Mouse (Mus musculus) liver, adult 2 months (tissue): ENCODE measurements around the gene Inca1. TPM values are rescaled to one million over a fixed set of nuclear protein-coding genes. Genes with fewer than 3 reads are reported as not detected.

Source experiments
- DNase-seq: peaks from one replicate; pipeline ENCODE4 v3.0.0-alpha.2; 2011; ENCODE audit warnings: low read depth, low spot score; ENCODE audit errors: extremely low read depth
- H3K27ac ChIP-seq: fragments of 200-500 bp; replicated peaks from 2 replicates; pipeline ENCODE4 v1.5.1; 2012; ENCODE audit warnings: low read depth, mild to moderate bottlenecking, control low read depth, inconsistent platforms, low read length; ENCODE audit not compliant: insufficient read depth
- H3K27me3 ChIP-seq: fragments of 200-500 bp; 2 replicates; pipeline ENCODE4 v1.6.1; 2012; ENCODE audit warnings: mild to moderate bottlenecking, moderate library complexity, low read length, inconsistent platforms; ENCODE audit not compliant: control insufficient read depth, insufficient read depth
- H3K36me3 ChIP-seq: fragments of 200-500 bp; 2 replicates; pipeline ENCODE4 v1.6.1; 2012; ENCODE audit warnings: low read length, inconsistent platforms; ENCODE audit not compliant: control insufficient read depth, insufficient read depth
- H3K4me1 ChIP-seq: fragments of 200-500 bp; 2 replicates; pipeline ENCODE4 v1.6.1; 2011; ENCODE audit warnings: low read length; ENCODE audit not compliant: control insufficient read depth, insufficient read depth
- H3K4me3 ChIP-seq: fragments of 200-500 bp; 2 replicates; pipeline ENCODE4 v1.5.1; 2011; ENCODE audit warnings: low read depth, mild to moderate bottlenecking, control low read depth, low read length, moderate library complexity; ENCODE audit not compliant: insufficient read depth
- H3K79me2 ChIP-seq: fragments of 200-500 bp; 2 replicates; pipeline ENCODE4 v1.6.1; 2012; ENCODE audit warnings: inconsistent platforms, mild to moderate bottlenecking, low read length, moderate library complexity; ENCODE audit not compliant: control insufficient read depth, insufficient read depth
- H3K9ac ChIP-seq: fragments of 200-500 bp; 2 replicates; pipeline ENCODE4 v1.6.1; 2012; ENCODE audit warnings: low read depth, mild to moderate bottlenecking, control low read depth, inconsistent platforms, low read length
- CTCF ChIP-seq: fragments of 200-500 bp; IDR thresholded peaks from 2 replicates; pipeline ENCODE4 v1.5.1; 2011; ENCODE audit warnings: low read depth, low read length, control low read depth
- POLR2A ChIP-seq: fragments of 200-500 bp; IDR thresholded peaks from 2 replicates; pipeline ENCODE4 v1.6.1; 2011; ENCODE audit warnings: low read length, control low read depth; ENCODE audit not compliant: insufficient read depth; ENCODE audit errors: extremely low read depth
- WGBS: fragments of 180-500 bp; shearing (Covaris S2); methylation state at CpG from one replicate; pipeline ENCODE4 v1.1.7; 2018; 5-methylcytosine and 5-hydroxymethylcytosine counted together
- polyA plus RNA-seq: library from polyadenylated mRNA; depleted of rRNA; stranded (reverse); fragments of >200 nt; gene quantifications from 2 replicates; pipeline ENCODE4 v1.2.3, GENCODE M21; 2012
- total RNA-seq: library from RNA; depleted of rRNA; stranded (reverse); fragments of >200 nt; gene quantifications from 2 replicates; pipeline ENCODE4 v1.2.3, GENCODE M21; 2014

The Inca1 gene
- total and polyA plus RNA-seq, 2 experiments = 18.4 to 29.9 TPM

GRCm38 (mm10) chr11:70660571-70660970, 39.4 kb downstream of the Inca1 start:
- 73% methylated on average over 8 of the region's 8 CpGs for WGBS
- TF ChIP-seq CTCF = no peak
- no peak for TF ChIP-seq POLR2A
- Histone ChIP-seq H3K79me2 (no peaks in the 10 kb centered on the region), H3K36me3 (peaks cover 11% of the 10 kb centered on the region), H3K27me3 (no peaks in the 10 kb centered on the region), H3K4me1 (peaks cover 2% of the 10 kb centered on the region; the same call in 1 of the 2 replicates), H3K9ac (no peak overlapping the region), H3K4me3 (no peak overlapping the region), H3K27ac (no peak overlapping the region)
- no peak for DNase-seq

DNA sequence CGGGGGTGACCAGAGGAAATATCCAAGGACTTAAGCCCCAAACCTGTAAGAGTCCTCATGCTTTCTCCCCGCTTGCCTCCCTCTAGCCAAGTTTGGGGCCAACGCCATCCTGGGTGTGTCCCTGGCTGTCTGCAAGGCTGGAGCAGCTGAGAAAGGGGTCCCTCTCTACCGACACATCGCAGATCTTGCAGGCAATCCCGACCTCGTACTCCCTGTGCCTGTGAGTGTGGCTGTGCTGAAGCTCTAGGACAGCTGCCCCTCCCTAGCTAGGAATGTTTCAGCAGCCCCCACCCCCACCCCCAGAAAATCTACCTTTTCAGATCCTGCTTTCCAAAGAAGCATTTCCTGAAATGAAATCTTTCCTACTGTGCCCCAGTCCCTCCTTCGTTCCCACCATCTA, 41.0 kb downstream of the Inca1 start:
- 89% methylated on average over 8 of the region's 8 CpGs for WGBS
- DNase-seq = no peak
- Histone ChIP-seq H3K27me3 (no peaks in the 10 kb centered on the region), H3K27ac (no peak overlapping the region), H3K79me2 (peaks cover 5% of the 10 kb centered on the region), H3K9ac (no peak overlapping the region), H3K36me3 (peaks cover 3% of the 10 kb centered on the region), H3K4me1 (peaks cover 2% of the 10 kb centered on the region; the same call in 1 of the 2 replicates), H3K4me3 (no peak overlapping the region)
- TF ChIP-seq POLR2A = no peak
- no peak for TF ChIP-seq CTCF

DNA sequence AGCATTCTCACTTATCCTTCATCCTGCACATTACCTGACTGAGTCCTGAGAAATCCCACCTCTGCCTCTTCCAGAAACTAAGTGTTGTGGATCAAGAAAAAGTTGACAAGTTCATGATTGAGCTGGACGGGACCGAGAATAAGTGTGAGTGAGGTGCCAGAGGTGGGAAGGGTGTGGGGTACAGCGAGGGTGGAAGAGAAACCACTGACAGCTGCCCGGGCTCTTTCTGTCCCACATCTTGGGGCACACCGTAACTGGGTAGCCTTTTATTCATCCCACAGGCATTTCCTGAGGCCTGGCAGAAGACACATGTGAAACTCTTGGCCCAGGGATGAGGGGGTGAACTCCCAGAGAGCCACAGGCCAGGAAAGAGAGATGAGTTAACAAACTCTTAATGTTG, 41.4 kb downstream of the Inca1 start:
- 93% methylated on average over 5 of the region's 5 CpGs for WGBS
- H3K4me3 ChIP-seq = no peak overlapping the region
- peaks cover 3% of the 10 kb centered on the region for H3K36me3 ChIP-seq
- no peaks in the 10 kb centered on the region for H3K27me3 ChIP-seq
- no peak for DNase-seq
- peaks cover 2% of the 10 kb centered on the region; the same call in 1 of the 2 replicates for H3K4me1 ChIP-seq
- no peak for TF ChIP-seq CTCF
- no peak for TF ChIP-seq POLR2A
- H3K9ac ChIP-seq = no peak overlapping the region
- H3K27ac ChIP-seq = no peak overlapping the region
- H3K79me2 ChIP-seq = peaks cover 9% of the 10 kb centered on the region

DNA sequence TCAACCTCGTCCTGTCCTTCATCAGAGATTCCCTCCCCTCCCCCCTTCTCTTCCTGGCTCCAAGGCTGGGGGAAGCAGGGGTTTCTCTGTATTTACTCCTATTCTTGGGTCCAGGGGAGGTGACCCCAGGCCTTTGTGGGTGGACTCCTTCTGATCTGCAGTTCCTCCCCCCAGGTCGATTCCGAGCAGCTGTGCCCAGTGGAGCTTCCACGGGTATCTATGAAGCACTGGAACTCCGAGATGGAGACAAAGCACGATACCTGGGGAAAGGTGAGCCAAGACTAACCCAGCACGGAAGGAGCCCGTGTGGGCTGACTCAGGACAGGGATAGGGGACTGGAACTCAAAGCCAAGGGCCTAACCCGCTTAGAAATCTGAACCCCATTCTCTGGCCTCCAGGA, 42.0 kb downstream of the Inca1 start:
- Histone ChIP-seq H3K4me1 (peaks cover 2% of the 10 kb centered on the region; the same call in 1 of the 2 replicates), H3K36me3 (peaks cover 3% of the 10 kb centered on the region), H3K4me3 (no peak overlapping the region), H3K27me3 (no peaks in the 10 kb centered on the region), H3K9ac (no peak overlapping the region), H3K27ac (no peak overlapping the region), H3K79me2 (peaks cover 14% of the 10 kb centered on the region)
- WGBS = 78% methylated on average over 9 of the region's 9 CpGs
- no peak for DNase-seq
- TF ChIP-seq CTCF (no peak), POLR2A (no peak)

- no peaks in the 10 kb centered on the region for H3K27me3 ChIP-seq
- H3K4me3 ChIP-seq = no peak overlapping the region
- no peak overlapping the region for H3K27ac ChIP-seq
- peaks cover 4% of the 10 kb centered on the region for H3K36me3 ChIP-seq
- DNase-seq = no peak
- WGBS = 70% methylated on average over 6 of the region's 6 CpGs
- H3K4me1 ChIP-seq = peaks cover 6% of the 10 kb centered on the region; the same call in 1 of the 2 replicates
- H3K9ac ChIP-seq = no peak overlapping the region
- peaks cover 18% of the 10 kb centered on the region for H3K79me2 ChIP-seq
- TF ChIP-seq POLR2A = no peak
Measured at GRCm38 (mm10) chr11:70657573-70657972, 42.4 kb downstream of the Inca1 start.

- 82% methylated on average over 3 of the region's 3 CpGs for WGBS
- Histone ChIP-seq H3K4me3 (peak within 1 kb of the TSS; percentile 53; the same call in 1 of the 2 replicates), H3K79me2 (peaks cover 21% of the 10 kb centered on the region), H3K36me3 (peaks cover 10% of the 10 kb centered on the region), H3K27ac (peak within 1 kb of the TSS; percentile 75), H3K9ac (peak within 1 kb of the TSS; percentile 66), H3K27me3 (no peaks in the 10 kb centered on the region), H3K4me1 (peaks cover 11% of the 10 kb centered on the region)
- no peak for DNase-seq
- TF ChIP-seq CTCF = no peak
- no peak for TF ChIP-seq POLR2A
Measured at GRCm38 (mm10) chr11:70656964-70657363, 43.0 kb downstream of the Inca1 start, which contains the start of gene Eno3. Gene Eno3, plus strand, starts transcription at chr11:70657202.
